Mouse (Mus musculus): ENCODE data around the gene Mink1. TPM values are rescaled to one million over a fixed set of nuclear protein-coding genes. Genes with fewer than 3 reads are reported as not detected.
"Not testable (repeated sequence)": the region's sequence is repeated elsewhere in the genome, so short reads cannot be mapped to it uniquely, and the experiment has no call there.

Mink1 gene
- polyA plus RNA-seq, 1 experiment from 2014 or later = 12.5 TPM

DNA sequence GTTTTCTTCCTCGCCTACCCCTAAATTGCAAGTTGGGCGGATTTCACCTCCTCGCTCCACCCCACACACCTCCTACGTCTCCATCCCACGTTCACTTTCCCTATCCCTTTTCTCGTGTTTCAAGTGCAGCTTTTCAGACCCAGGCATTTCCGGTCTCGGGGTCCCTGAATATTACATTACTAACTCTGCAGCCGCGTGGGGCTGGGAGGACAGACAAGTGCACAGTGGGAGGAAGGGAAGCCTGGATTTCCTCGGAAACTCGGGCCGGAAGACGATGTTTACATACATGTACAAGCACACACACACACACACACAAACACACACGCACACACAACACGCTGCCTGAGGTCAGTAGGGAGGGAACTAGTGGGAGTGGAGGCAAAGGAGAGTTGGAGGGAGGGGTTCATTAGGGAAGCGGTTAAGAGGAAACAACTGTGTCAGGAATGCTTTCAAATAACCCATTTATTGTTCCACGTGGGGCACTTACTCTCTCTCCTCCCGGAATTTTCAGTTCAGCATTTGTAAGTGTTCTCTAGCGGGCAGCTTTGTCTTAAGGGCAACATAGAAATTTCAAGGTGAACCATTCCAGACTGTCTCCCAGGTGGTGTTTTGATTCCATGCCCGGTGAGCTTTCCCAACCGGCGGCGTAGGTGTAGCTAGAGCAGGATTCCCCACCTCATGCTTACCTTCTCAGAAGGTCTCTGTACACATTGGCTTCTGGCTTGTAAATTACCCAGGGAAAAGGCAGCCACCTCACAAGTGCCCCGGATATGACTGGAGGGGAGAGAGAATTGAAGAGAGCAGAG is 992 bp downstream of the Mink1 start:
- Histone ChIP-seq H3K4me1 (peaks cover 46% of the 10 kb centered on the region), H3K36me3 (replicated peaks) (peaks cover 16% of the 10 kb centered on the region), H3K9me3 (no peaks in the 10 kb centered on the region), H3K27ac (peak overlapping the region; percentile 96), H3K27me3 (ENCODE audit: poor library complexity, severe bottlenecking) (no peaks in the 10 kb centered on the region), H3K4me3 (peak overlapping the region; percentile 94)
- DNase-seq (ENCODE audit: extremely low spot score, low spot score) = peak; percentile 58
- WGBS = 4% methylated on average over 25 of the region's 25 CpGs

- no peaks in the 10 kb centered on the region for H3K9me3 ChIP-seq
- H3K36me3 ChIP-seq (replicated peaks) = peaks cover 16% of the 10 kb centered on the region
- 0 out of 2 replicates have a peak overlapping the region, but pooled peaks have one; percentile 96 for H3K27ac ChIP-seq
- peaks cover 46% of the 10 kb centered on the region for H3K4me1 ChIP-seq
- no peak for DNase-seq (ENCODE audit: extremely low spot score, low spot score)
- peak overlapping the region; percentile 94 for H3K4me3 ChIP-seq
- 54% methylated on average over 4 of the region's 4 CpGs for WGBS
- no peaks in the 10 kb centered on the region for H3K27me3 ChIP-seq (ENCODE audit: poor library complexity, severe bottlenecking)
Measured at GRCm38 (mm10) chr11:70564276-70564873, 1.7 kb downstream of the Mink1 start.

GRCm38 (mm10) chr11:70566586-70566985 is 3.9 kb downstream of the Mink1 start:
- Histone ChIP-seq H3K27ac (no peak overlapping the region), H3K27me3 (ENCODE audit: poor library complexity, severe bottlenecking) (no peaks in the 10 kb centered on the region), H3K4me1 (peaks cover 48% of the 10 kb centered on the region), H3K9me3 (no peaks in the 10 kb centered on the region), H3K4me3 (no peak overlapping the region), H3K36me3 (replicated peaks) (peaks cover 16% of the 10 kb centered on the region)
- 80% methylated on average over 7 of the region's 7 CpGs for WGBS
- no peak for DNase-seq (ENCODE audit: extremely low spot score, low spot score)

- not testable (repeated sequence) for H3K9me3 ChIP-seq
Measured at GRCm38 (mm10) chr11:70570614-70571013, 7.9 kb downstream of the Mink1 start.

GRCm38 (mm10) chr11:70571641-70572040 is 9.0 kb downstream of the Mink1 start:
- Histone ChIP-seq H3K27me3 (ENCODE audit: poor library complexity, severe bottlenecking) (no peaks in the 10 kb centered on the region), H3K27ac (0 out of 2 replicates have a peak overlapping the region, but pooled peaks have one; percentile 20), H3K4me3 (no peak overlapping the region), H3K9me3 (no peaks in the 10 kb centered on the region), H3K36me3 (replicated peaks) (peaks cover 21% of the 10 kb centered on the region), H3K4me1 (peaks cover 25% of the 10 kb centered on the region)
- DNase-seq (ENCODE audit: extremely low spot score, low spot score) = no peak
- 89% methylated on average over 1 of the region's 1 CpGs for WGBS

More at GRCm38 (mm10) chr11:70570614-70571013, 7.9 kb downstream of the Mink1 start:
- Histone ChIP-seq H3K4me1 (peaks cover 32% of the 10 kb centered on the region), H3K36me3 (replicated peaks) (peaks cover 22% of the 10 kb centered on the region)
- 91% methylated on average over 1 of the region's 1 CpGs for WGBS
- H3K27ac ChIP-seq; DNase-seq (ENCODE audit: extremely low spot score, low spot score); H3K27me3 ChIP-seq (ENCODE audit: poor library complexity, severe bottlenecking); H3K4me3 ChIP-seq: not testable (repeated sequence)

DNA sequence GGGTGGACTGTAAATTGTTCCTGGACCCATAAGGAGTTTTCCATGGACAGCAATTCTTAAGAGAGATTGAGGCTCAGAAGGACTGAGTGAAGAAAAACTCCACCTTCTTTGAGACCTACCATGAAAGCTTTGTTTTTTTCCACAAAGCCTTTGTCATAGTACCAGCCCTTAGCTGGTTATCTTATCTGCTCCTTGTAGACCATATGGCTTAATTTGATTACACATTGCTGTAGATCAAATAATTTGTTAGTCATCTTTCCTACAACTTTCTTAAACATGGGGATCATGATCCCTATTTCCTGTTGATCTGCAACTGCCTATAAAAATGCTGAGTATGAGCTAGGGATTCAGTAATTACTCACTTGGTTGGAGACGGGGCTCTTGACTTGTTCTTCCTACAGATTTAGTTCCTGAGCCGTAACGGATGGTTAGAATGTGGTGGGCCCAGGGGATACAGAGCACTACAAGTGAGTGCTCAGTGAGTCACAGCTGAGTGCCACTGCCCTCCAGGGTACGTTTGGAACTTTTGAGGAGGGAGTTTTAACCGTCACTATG is 9.7 kb downstream of the Mink1 start:
- no peak for DNase-seq (ENCODE audit: extremely low spot score, low spot score)
- no peaks in the 10 kb centered on the region for H3K27me3 ChIP-seq (ENCODE audit: poor library complexity, severe bottlenecking)
- 79% methylated on average over 5 of the region's 5 CpGs for WGBS

DNA sequence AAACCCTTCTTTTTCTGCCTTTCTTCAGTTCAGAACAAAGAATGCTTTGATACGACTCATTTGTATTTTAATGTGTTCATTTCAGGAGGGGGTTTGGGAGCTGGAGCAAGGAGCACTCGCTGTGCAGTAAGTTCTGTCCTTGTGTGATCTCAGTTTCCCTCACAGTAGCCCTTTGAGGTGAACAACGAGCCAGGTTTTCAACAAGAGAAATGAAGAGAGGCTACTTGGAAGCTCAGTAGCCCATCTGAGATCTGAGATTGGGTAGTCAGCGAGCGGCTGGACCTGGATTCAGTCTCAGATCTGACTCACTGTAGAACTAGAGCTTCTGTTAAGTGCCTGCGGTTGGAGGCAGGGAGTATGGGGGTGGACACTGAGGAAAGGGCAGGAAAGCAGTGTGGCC is 11.2 kb downstream of the Mink1 start:
- Histone ChIP-seq H3K27me3 (ENCODE audit: poor library complexity, severe bottlenecking) (no peaks in the 10 kb centered on the region), H3K27ac (peak overlapping the region; percentile 67), H3K36me3 (replicated peaks) (peaks cover 6% of the 10 kb centered on the region; the same call in 1 of the 2 replicates), H3K4me3 (no peak overlapping the region), H3K9me3 (no peaks in the 10 kb centered on the region), H3K4me1 (peaks cover 37% of the 10 kb centered on the region)
- 74% methylated on average over 6 of the region's 6 CpGs for WGBS
- no peak for DNase-seq (ENCODE audit: extremely low spot score, low spot score)

More for the DNA sequence above, 9.7 kb downstream of the Mink1 start:
- Histone ChIP-seq H3K9me3 (no peaks in the 10 kb centered on the region), H3K4me1 (peaks cover 24% of the 10 kb centered on the region), H3K4me3 (no peak overlapping the region), H3K36me3 (replicated peaks) (peaks cover 15% of the 10 kb centered on the region), H3K27ac (0 out of 2 replicates have a peak overlapping the region, but pooled peaks have one; percentile 20)

GRCm38 (mm10) chr11:70577201-70577600 is 14.5 kb downstream of the Mink1 start:
- H3K36me3 ChIP-seq (replicated peaks) = peaks cover 3% of the 10 kb centered on the region; the same call in 1 of the 2 replicates
- WGBS = 79% methylated on average over 3 of the region's 3 CpGs
- 0 out of 2 replicates have a peak overlapping the region, but pooled peaks have one; percentile 30 for H3K27ac ChIP-seq
- no peaks in the 10 kb centered on the region for H3K9me3 ChIP-seq
- no peak for DNase-seq (ENCODE audit: extremely low spot score, low spot score)
- no peaks in the 10 kb centered on the region for H3K27me3 ChIP-seq (ENCODE audit: poor library complexity, severe bottlenecking)
- H3K4me1 ChIP-seq = peaks cover 46% of the 10 kb centered on the region
- H3K4me3 ChIP-seq = no peak overlapping the region

- H3K4me1 ChIP-seq = peaks cover 51% of the 10 kb centered on the region
- H3K36me3 ChIP-seq (replicated peaks) = 0 out of 2 replicates have a peak, but pooled peaks cover under 1% of the 10 kb centered on the region
- H3K27me3 ChIP-seq (ENCODE audit: poor library complexity, severe bottlenecking) = no peaks in the 10 kb centered on the region
- H3K4me3 ChIP-seq = no peak overlapping the region
- 95% methylated on average over 6 of the region's 6 CpGs for WGBS
- no peak overlapping the region for H3K27ac ChIP-seq
- no peak for DNase-seq (ENCODE audit: extremely low spot score, low spot score)
- no peaks in the 10 kb centered on the region for H3K9me3 ChIP-seq
Measured at GRCm38 (mm10) chr11:70578962-70579361, 16.3 kb downstream of the Mink1 start.

DNA sequence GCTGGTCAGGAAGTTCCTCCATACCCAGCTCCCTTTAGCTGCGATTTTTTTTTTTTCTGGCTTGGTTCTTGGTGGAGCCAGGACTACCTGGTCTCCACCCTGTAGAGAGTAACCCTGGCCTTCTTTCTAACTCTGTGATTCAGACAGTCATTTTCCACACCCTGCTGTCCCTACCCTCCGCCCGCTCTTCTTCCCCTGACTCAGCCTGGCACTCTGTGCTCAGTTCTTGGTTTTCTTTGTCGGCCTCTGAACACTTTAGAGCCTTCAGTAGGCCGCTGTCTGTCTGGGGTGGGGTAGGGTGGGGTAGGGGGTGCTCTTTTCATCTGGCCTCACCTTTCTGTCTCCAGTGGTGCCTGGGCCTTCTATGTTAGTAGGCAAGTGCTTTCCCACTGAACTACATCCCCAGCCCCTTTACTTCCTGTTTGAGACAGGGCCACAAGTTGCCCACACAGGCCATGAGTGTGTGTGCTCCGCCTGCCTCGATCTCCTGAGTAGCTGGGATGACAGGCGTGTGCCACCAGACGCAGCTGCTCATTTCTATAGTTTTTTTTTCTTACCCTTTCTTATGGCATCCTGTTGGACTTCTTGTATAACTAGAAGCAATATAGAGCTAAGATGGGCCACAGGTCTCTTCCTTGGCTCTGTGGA is 17.2 kb downstream of the Mink1 start:
- Histone ChIP-seq H3K4me1 (peaks cover 54% of the 10 kb centered on the region), H3K27me3 (ENCODE audit: poor library complexity, severe bottlenecking) (no peaks in the 10 kb centered on the region), H3K9me3 (no peaks in the 10 kb centered on the region), H3K27ac (peak overlapping the region; percentile 41; the same call in 1 of the 2 replicates), H3K4me3 (no peak overlapping the region), H3K36me3 (replicated peaks) (no peaks in the 10 kb centered on the region)
- 87% methylated on average over 9 of the region's 9 CpGs for WGBS
- DNase-seq (ENCODE audit: extremely low spot score, low spot score) = no peak

- WGBS = 74% methylated on average over 5 of the region's 5 CpGs
- Histone ChIP-seq H3K27ac (peak overlapping the region; percentile 40), H3K27me3 (ENCODE audit: poor library complexity, severe bottlenecking) (no peaks in the 10 kb centered on the region), H3K4me1 (peaks cover 59% of the 10 kb centered on the region), H3K36me3 (replicated peaks) (no peaks in the 10 kb centered on the region), H3K9me3 (no peaks in the 10 kb centered on the region), H3K4me3 (no peak overlapping the region)
- DNase-seq (ENCODE audit: extremely low spot score, low spot score) = no peak
Measured at GRCm38 (mm10) chr11:70580358-70580720, 17.7 kb downstream of the Mink1 start.

- Histone ChIP-seq H3K36me3 (replicated peaks) (no peaks in the 10 kb centered on the region), H3K27ac (peak overlapping the region; percentile 40; the same call in 1 of the 2 replicates), H3K4me1 (peaks cover 62% of the 10 kb centered on the region), H3K27me3 (ENCODE audit: poor library complexity, severe bottlenecking) (no peaks in the 10 kb centered on the region), H3K9me3 (no peaks in the 10 kb centered on the region), H3K4me3 (no peak overlapping the region)
- 85% methylated on average over 3 of the region's 3 CpGs for WGBS
- no peak for DNase-seq (ENCODE audit: extremely low spot score, low spot score)
Measured at GRCm38 (mm10) chr11:70580921-70581320, 18.2 kb downstream of the Mink1 start.

All from forebrain, embryonic 10.5 days (tissue).